Mouse (Mus musculus) kidney, postnatal 0 days (tissue): ENCODE data around the gene Fam117a. TPM values are rescaled to one million over a fixed set of nuclear protein-coding genes. Genes with fewer than 3 reads are reported as not detected.
A peak's percentile ranks its signal among the peaks of the same experiment; 100 is the strongest.

Source experiments
- ATAC-seq: fragments of 200-750 bp; cut with Nextera tagmentation; replicated peaks from 2 replicates; pipeline ENCODE4 v1.8.0; 2017; ENCODE audit warnings: low read depth, moderate number of reproducible peaks, moderate TSS enrichment, moderate library complexity; ENCODE audit not compliant: low FRiP score
- DNase-seq: peaks from one replicate; pipeline ENCODE4 v3.0.0-alpha.2; 2016; ENCODE audit warnings: low spot score
- H3K27ac ChIP-seq: fragments of 300-500 bp; sonication (generic); 2 replicates; pipeline ENCODE4 v1.5.1; 2014; ENCODE audit warnings: mild to moderate bottlenecking
- H3K27me3 ChIP-seq: fragments of 300-500 bp; sonication (generic); 2 replicates; pipeline ENCODE4 v1.6.1; 2014; ENCODE audit warnings: low read length, mixed read lengths; ENCODE audit not compliant: insufficient read depth
- H3K36me3 ChIP-seq: fragments of 300-500 bp; sonication (generic); 2 replicates; pipeline ENCODE4 v1.6.1; 2014; ENCODE audit warnings: low read length, mixed read lengths; ENCODE audit not compliant: insufficient read depth
- H3K4me1 ChIP-seq: fragments of 300-500 bp; sonication (generic); replicated peaks from 2 replicates; pipeline ENCODE4 v1.6.1; 2014; ENCODE audit warnings: antibody characterized with exemption, low read length, mixed read lengths; ENCODE audit not compliant: insufficient read depth
- H3K4me2 ChIP-seq: fragments of 300-500 bp; sonication (generic); 2 replicates; pipeline ENCODE4 v1.6.1; 2014; ENCODE audit warnings: mild to moderate bottlenecking, low read length, moderate library complexity, mixed read lengths
- H3K4me3 ChIP-seq: fragments of 300-500 bp; sonication (generic); replicated peaks from 2 replicates; pipeline ENCODE4 v1.5.1; 2014; ENCODE audit warnings: low read depth, low read length
- H3K9ac ChIP-seq: fragments of 300-500 bp; sonication (generic); 2 replicates; pipeline ENCODE4 v1.6.1; 2014; ENCODE audit warnings: low read depth, low read length
- H3K9me3 ChIP-seq: fragments of 300-500 bp; sonication (generic); replicated peaks from 2 replicates; pipeline ENCODE4 v1.6.1; 2016; ENCODE audit warnings: low read length, inconsistent platforms, mixed read lengths
- CTCF ChIP-seq: IDR thresholded peaks from 2 replicates; pipeline ENCODE4 v1.5.1; 2016; ENCODE audit warnings: antibody characterized with exemption, low read depth, mild to moderate bottlenecking, moderate library complexity
- WGBS: fragments of 180-500 bp; shearing (Covaris S2); extraction: QIAGEN DNeasy Blood & Tissue Kit; methylation state at CpG from one replicate; pipeline ENCODE4 v1.1.7; 2014; 5-methylcytosine and 5-hydroxymethylcytosine counted together
- polyA plus RNA-seq: library from polyadenylated mRNA; unstranded; fragments of >200 nt; fragmentation: Nextera tagmentation; extraction: Ambion mirVana; gene quantifications from 2 replicates; pipeline ENCODE4 v1.2.1, GENCODE M21; 2015

Fam117a gene
- polyA plus RNA-seq, 1 experiment from 2014 or later: 10.0 TPM

- ATAC-seq (no peak), DNase-seq (peak; percentile 77)
- Histone ChIP-seq H3K27me3 (no peaks in the 10 kb centered on the region), H3K4me1 (0 out of 2 replicates have a peak, but pooled peaks cover 3% of the 10 kb centered on the region), H3K27ac (no peak overlapping the region), H3K9ac (no peak overlapping the region), H3K4me2 (no peak overlapping the region), H3K9me3 (no peaks in the 10 kb centered on the region), H3K36me3 (no peaks in the 10 kb centered on the region), H3K4me3 (no peak overlapping the region)
- WGBS: 54% methylated on average over 14 of the region's 14 CpGs
- TF ChIP-seq CTCF: peak; percentile 96
Observed at GRCm38 (mm10) chr11:95397843-95398835, 61.3 kb downstream of the Fam117a start.

GRCm38 (mm10) chr11:95399520-95400020 is 62.8 kb downstream of the Fam117a start:
- no peaks in the 10 kb centered on the region for H3K9me3 ChIP-seq
- no peaks in the 10 kb centered on the region for H3K36me3 ChIP-seq
- no peak for TF ChIP-seq CTCF
- 68% methylated on average over 13 of the region's 13 CpGs for WGBS
- no peak overlapping the region for H3K9ac ChIP-seq
- no peak overlapping the region for H3K4me3 ChIP-seq
- DNase-seq (no peak), ATAC-seq (no peak)
- H3K27me3 ChIP-seq: no peaks in the 10 kb centered on the region
- H3K4me1 ChIP-seq: 0 out of 2 replicates have a peak, but pooled peaks cover 3% of the 10 kb centered on the region
- H3K27ac ChIP-seq: no peak overlapping the region
- no peak overlapping the region for H3K4me2 ChIP-seq

GRCm38 (mm10) chr11:95401568-95401967 is 64.8 kb downstream of the Fam117a start:
- no peak overlapping the region for H3K27ac ChIP-seq
- DNase-seq (no peak), ATAC-seq (no peak)
- no peaks in the 10 kb centered on the region for H3K36me3 ChIP-seq
- no peaks in the 10 kb centered on the region for H3K27me3 ChIP-seq
- H3K4me3 ChIP-seq: no peak overlapping the region
- no peaks in the 10 kb centered on the region for H3K9me3 ChIP-seq
- WGBS: 91% methylated on average over 5 of the region's 5 CpGs
- no peak for TF ChIP-seq CTCF
- no peak overlapping the region for H3K4me2 ChIP-seq
- 0 out of 2 replicates have a peak, but pooled peaks cover 3% of the 10 kb centered on the region for H3K4me1 ChIP-seq
- no peak overlapping the region for H3K9ac ChIP-seq

- H3K9ac ChIP-seq: no peak overlapping the region; the same call in 1 of the 2 replicates
- H3K27me3 ChIP-seq: no peaks in the 10 kb centered on the region
- no peak for ATAC-seq
- H3K27ac ChIP-seq: 0 out of 2 replicates have a peak overlapping the region, but pooled peaks have one; percentile 25
- no peak overlapping the region for H3K4me2 ChIP-seq
- DNase-seq: peak; percentile 64
- TF ChIP-seq CTCF: no peak
- no peaks in the 10 kb centered on the region for H3K36me3 ChIP-seq
- H3K4me3 ChIP-seq: no peak overlapping the region
- 16% methylated on average over 5 of the region's 5 CpGs for WGBS
- H3K4me1 ChIP-seq: 0 out of 2 replicates have a peak, but pooled peaks cover 3% of the 10 kb centered on the region
- H3K9me3 ChIP-seq: no peaks in the 10 kb centered on the region
Observed at GRCm38 (mm10) chr11:95402196-95402595, 65.4 kb downstream of the Fam117a start.

GRCm38 (mm10) chr11:95402658-95403101 is 65.9 kb downstream of the Fam117a start:
- 0 out of 2 replicates have a peak, but pooled peaks cover 3% of the 10 kb centered on the region for H3K4me1 ChIP-seq
- H3K36me3 ChIP-seq: no peaks in the 10 kb centered on the region
- no peaks in the 10 kb centered on the region for H3K9me3 ChIP-seq
- TF ChIP-seq CTCF: no peak
- H3K27ac ChIP-seq: no peak overlapping the region
- DNase-seq (peak; percentile 24), ATAC-seq (no peak)
- no peak overlapping the region for H3K4me3 ChIP-seq
- no peak overlapping the region for H3K4me2 ChIP-seq
- no peak overlapping the region for H3K9ac ChIP-seq
- WGBS: 12% methylated on average over 8 of the region's 8 CpGs
- no peaks in the 10 kb centered on the region for H3K27me3 ChIP-seq
